Mouse (Mus musculus) ovary, postnatal 14 days (tissue): ENCODE measurements at regions not wholly inside any gene's neighbourhood (a gene's known extent, or its start where the extent isn't known, plus 50 kb on each side); places are given as distances from the start of the nearest gene placed in this dataset.

Experiments
- DNase-seq: peaks from one replicate; pipeline ENCODE4 v3.0.0; 2022; ENCODE audit warnings: low spot score

DNA sequence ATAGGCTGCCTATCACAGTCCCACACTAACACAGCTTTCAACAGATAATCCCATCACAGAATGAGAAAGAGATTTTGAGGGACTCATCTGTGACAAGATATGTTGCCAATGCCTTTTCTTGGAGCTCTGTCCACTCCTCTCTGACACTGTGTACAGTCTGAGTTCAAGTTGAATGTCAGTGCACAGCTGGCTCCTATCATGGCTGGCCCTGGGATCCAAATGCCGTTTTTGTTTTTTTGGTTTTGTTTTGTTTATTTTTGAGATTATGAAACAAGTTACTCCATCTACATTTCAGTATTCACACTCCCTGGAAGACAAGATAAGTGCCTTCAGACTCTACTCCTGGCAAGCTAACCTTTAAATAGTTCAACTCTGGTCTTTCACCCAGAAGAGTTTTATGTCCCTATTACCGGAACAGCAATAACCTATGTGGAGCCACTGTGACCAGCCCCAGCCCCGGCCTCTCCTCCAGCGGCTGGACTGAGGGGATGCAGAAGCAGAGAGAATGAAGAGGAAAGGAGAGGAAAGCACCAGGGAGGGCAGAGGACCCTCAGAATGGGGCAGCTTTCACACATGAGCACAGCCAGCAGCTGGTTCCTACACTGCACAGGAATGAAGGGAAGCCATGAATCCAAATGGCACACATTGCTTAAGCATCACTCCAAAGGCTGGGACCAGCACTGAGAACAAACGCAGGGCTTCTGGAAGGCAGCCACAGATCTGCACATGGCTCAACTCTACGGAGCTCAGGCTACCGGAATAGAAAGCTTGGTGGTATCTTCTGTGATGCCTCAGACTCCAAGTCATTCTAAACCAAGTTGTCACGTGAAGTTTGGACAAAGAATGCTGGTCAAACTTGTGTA lies 99.9 kb upstream of the Nsun2 start:
- DNase-seq, result no peak

DNA sequence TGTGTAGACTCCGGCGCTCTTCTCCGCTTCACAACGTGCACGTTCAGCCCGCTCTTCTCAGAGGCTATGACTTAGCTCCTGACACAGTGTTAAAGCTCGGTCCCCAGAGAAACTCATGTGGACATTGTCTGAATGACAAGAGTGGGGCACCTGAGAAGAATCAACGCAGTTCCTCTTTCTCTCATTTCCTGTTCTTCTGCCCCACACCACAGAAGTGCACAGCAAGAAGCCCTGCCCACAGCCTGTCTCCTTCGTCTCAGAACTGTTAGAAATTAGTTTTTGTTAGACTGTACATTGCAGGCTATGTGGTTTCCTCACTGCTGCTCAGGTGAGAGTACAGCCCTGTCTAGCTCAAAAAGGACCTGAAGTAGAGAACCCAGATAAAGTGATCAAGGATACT lies 94.1 kb upstream of the Nsun2 start:
- DNase-seq, result no peak

DNA sequence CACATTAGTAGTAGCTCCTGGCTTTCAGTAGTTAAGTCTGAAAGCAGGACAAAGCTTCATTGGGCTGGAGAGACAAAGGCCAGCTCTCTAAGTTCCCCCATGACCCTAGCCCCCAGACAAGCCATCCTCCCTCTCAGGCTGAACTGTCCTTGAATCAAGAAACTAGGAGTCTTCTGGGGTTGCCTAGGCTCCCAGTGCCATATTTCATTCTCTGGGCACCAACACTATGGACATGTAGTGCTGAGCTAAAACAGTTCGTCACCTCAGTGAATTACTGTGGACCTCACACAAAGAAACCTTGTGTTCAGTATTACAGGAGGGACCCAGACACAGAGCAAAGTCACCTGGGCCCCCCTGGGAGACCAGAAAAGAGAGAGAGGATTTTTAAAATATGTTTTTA lies 91.7 kb upstream of the Nsun2 start:
- DNase-seq, result no peak

DNA sequence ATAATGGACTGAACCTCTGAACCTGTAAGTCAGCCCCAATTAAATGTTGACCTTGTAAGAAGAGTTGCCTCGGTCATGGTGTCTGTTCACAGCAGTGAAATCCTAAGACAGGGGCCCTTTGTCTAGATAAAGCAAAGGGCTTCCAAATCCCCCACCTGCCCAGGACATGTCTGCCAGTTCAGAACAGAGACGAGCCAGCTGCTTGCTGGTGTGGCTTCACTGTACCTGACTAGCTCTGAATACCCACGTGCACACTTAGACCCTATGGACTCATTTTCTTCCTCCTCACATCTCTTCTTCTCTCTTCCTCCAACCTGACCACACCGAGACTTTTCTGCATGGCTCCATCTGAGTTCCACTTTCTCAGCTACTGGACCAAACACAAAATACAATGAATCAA lies 87.9 kb upstream of the Nsun2 start:
- no peak for DNase-seq
